Mouse (Mus musculus): ENCODE data around the gene Bin2. TPM values are rescaled to one million over a fixed set of nuclear protein-coding genes. Genes with fewer than 3 reads are reported as not detected.

Bin2 gene
- total and polyA plus RNA-seq, 2 experiments from 2014 or later = 0.42 to 0.68 TPM

DNA sequence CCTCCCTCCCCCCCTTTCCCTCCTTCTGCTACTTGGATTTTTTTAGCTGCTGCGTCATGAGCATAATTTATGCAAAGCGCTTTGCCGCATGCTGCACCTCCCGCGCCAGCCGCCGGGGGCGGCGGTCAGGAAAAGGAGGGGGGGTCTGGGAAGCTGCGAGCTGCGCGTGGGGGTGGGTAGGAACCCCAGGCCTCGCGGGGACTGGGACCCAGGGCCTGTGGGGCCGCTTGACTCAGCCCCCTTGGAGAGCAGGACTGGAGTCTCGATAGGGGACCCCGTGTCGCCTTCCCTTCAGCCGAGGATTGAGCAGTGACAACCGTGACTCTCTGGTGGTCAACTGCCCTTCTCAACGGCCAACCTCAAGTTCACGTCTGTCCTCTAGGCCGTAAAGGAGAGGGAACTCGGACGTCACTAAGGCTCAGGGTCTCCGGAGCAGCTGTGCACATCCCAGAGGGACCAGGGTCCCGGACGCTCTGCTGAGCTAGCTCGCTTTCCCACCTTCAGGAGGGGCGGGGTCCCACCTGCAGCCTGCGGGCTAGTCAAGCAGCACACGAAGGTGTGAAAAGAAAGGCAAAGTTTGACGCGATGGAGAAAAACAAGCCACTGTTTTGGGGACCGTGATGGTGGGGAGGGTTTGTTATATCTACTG is 69.2 kb downstream of the Bin2 start:
- Histone ChIP-seq H3K36me3 (replicated peaks; ENCODE audit: control insufficient read depth, insufficient read depth, low read length) (no peaks in the 10 kb centered on the region), H3K4me3 (ENCODE audit: low read depth, low read length) (peak overlapping the region; percentile 99), H3K4me1 (ENCODE audit: control insufficient read depth, insufficient read depth) (peaks cover 9% of the 10 kb centered on the region), H3K4me2 (ENCODE audit: low read depth, low read length) (peak overlapping the region; percentile 89), H3K27me3 (ENCODE audit: control insufficient read depth, insufficient read depth, low read length) (no peaks in the 10 kb centered on the region), H3K27ac (ENCODE audit: low read depth) (peak overlapping the region; percentile 91), H3K9ac (replicated peaks; ENCODE audit: low read depth, low read length) (peak overlapping the region; percentile 98), H3K9me3 (replicated peaks; ENCODE audit: control insufficient read depth, low read length) (no peaks in the 10 kb centered on the region)
- DNase-seq (ENCODE audit: low spot score) = peak; percentile 92
- ATAC-seq (ENCODE audit: insufficient read depth, low read depth) = peak; percentile 80
- TF ChIP-seq EP300 (IDR thresholded peaks at IDR 0.05; ENCODE audit: low read depth) (no peak), CTCF (IDR thresholded peaks at IDR 0.05; ENCODE audit: low read depth) (peak; percentile 56)
- WGBS = 1% methylated on average over 35 of the region's 35 CpGs

DNA sequence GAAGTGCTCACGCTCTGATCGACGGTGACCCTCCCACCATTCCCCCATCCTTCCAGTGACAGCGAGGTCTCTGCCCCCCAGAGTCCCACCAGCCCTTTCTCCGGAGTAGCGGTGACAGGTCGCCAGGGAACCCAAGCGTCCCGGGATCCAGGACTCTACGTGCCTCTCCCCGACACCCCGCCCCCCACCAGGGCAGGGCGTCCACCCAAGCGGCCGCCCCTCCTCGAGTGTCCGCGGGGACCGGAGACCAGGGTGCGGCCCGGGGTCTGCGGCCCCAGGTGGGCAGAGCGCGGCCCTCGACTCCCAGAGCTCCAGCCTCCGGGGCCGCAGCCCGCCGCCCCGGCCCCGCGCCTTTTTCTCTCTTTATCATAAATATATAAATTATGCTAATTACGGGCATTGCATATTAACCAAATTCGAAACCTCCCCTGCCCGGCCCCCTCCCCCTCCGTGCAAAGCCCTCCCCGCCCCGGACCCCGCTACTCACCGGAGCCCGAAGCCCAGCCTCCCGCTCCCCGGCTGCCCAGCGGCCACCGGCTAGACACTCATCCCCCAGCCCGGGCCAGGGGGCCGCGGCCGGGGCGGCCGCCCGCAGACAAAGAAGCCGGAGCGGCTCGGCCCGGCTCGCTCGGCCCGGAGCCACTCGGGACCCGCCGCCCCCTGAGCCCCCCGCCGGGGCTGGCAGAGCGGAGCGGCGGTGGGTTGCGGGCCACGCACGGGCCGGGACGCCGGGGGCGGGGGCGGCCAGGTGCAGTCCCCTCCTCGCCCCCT is 69.9 kb downstream of the Bin2 start, which contains the start of gene Pou6f1:
TSS of gene Pou6f1 (minus strand) at position 709 of the 771 bp plus-strand sequence.
- no peaks in the 10 kb centered on the region for H3K36me3 ChIP-seq (replicated peaks; ENCODE audit: control insufficient read depth, insufficient read depth, low read length)
- H3K27ac ChIP-seq (ENCODE audit: low read depth) = peak within 1 kb of the TSS; percentile 91
- no peaks in the 10 kb centered on the region for H3K9me3 ChIP-seq (replicated peaks; ENCODE audit: control insufficient read depth, low read length)
- H3K27me3 ChIP-seq (ENCODE audit: control insufficient read depth, insufficient read depth, low read length) = no peaks in the 10 kb centered on the region
- WGBS = 1% methylated on average over 70 of the region's 76 CpGs
- TF ChIP-seq CTCF (IDR thresholded peaks at IDR 0.05; ENCODE audit: low read depth) = no peak
- no peak for TF ChIP-seq EP300 (IDR thresholded peaks at IDR 0.05; ENCODE audit: low read depth)
- peak within 1 kb of the TSS; percentile 98 for H3K9ac ChIP-seq (replicated peaks; ENCODE audit: low read depth, low read length)
- DNase-seq (ENCODE audit: low spot score) = no peak
- peak; percentile 66 for ATAC-seq (ENCODE audit: insufficient read depth, low read depth)
- peak within 1 kb of the TSS; percentile 89 for H3K4me2 ChIP-seq (ENCODE audit: low read depth, low read length)
- H3K4me3 ChIP-seq (ENCODE audit: low read depth, low read length) = peak within 1 kb of the TSS; percentile 99
- peaks cover 9% of the 10 kb centered on the region for H3K4me1 ChIP-seq (ENCODE audit: control insufficient read depth, insufficient read depth)

GRCm38 (mm10) chr15:100598883-100599275 is 70.5 kb downstream of the Bin2 start:
- DNase-seq (ENCODE audit: low spot score) (peak; percentile 77), ATAC-seq (ENCODE audit: insufficient read depth, low read depth) (peak; percentile 45; the same call in 1 of the 2 replicates)
- peak overlapping the region; percentile 91 for H3K27ac ChIP-seq (ENCODE audit: low read depth)
- H3K9me3 ChIP-seq (replicated peaks; ENCODE audit: control insufficient read depth, low read length) = no peaks in the 10 kb centered on the region
- peaks cover 9% of the 10 kb centered on the region for H3K4me1 ChIP-seq (ENCODE audit: control insufficient read depth, insufficient read depth)
- no peaks in the 10 kb centered on the region for H3K36me3 ChIP-seq (replicated peaks; ENCODE audit: control insufficient read depth, insufficient read depth, low read length)
- peak overlapping the region; percentile 98 for H3K9ac ChIP-seq (replicated peaks; ENCODE audit: low read depth, low read length)
- WGBS = under 1% methylated on average over 12 of the region's 12 CpGs
- no peaks in the 10 kb centered on the region for H3K27me3 ChIP-seq (ENCODE audit: control insufficient read depth, insufficient read depth, low read length)
- TF ChIP-seq CTCF (IDR thresholded peaks at IDR 0.05; ENCODE audit: low read depth) (no peak), EP300 (IDR thresholded peaks at IDR 0.05; ENCODE audit: low read depth) (no peak)
- peak overlapping the region; percentile 99 for H3K4me3 ChIP-seq (ENCODE audit: low read depth, low read length)
- H3K4me2 ChIP-seq (ENCODE audit: low read depth, low read length) = peak overlapping the region; percentile 89

DNA sequence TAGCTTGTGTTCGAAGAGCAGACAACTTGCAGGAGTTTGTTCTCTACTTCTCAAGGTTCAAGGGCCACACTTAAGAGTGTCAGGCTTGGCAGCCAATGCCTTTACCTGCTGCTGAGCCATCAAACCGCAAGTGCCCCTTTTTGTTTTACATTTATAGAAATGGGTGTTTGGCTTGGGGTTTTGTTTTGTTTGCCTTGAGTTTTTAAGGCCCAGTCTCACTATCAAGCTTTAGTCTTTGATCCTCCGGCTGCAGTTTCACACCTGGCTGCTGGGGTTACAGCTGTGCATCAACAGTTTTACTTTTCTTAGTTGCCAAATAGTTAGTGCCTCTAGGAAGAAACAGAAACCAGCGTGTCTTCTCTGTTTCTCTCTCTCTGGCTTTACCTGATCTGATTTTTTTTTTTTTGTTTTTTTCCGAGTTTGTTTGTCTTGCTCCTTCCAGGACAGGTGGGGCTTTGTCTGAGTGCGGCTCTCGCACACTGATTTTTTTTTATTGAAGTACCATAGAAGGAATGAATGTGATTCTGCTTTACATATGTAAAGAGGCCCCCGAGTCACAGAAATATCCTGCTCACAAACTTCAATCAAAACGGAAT is 71.0 kb downstream of the Bin2 start:
- Histone ChIP-seq H3K36me3 (replicated peaks; ENCODE audit: control insufficient read depth, insufficient read depth, low read length) (no peaks in the 10 kb centered on the region), H3K27ac (ENCODE audit: low read depth) (peak overlapping the region; percentile 91), H3K4me3 (ENCODE audit: low read depth, low read length) (peak overlapping the region; percentile 99), H3K4me1 (ENCODE audit: control insufficient read depth, insufficient read depth) (peaks cover 9% of the 10 kb centered on the region), H3K9ac (replicated peaks; ENCODE audit: low read depth, low read length) (peak overlapping the region; percentile 98; the same call in 1 of the 2 replicates), H3K27me3 (ENCODE audit: control insufficient read depth, insufficient read depth, low read length) (no peaks in the 10 kb centered on the region), H3K9me3 (replicated peaks; ENCODE audit: control insufficient read depth, low read length) (no peaks in the 10 kb centered on the region), H3K4me2 (ENCODE audit: low read depth, low read length) (peak overlapping the region; percentile 89)
- TF ChIP-seq EP300 (IDR thresholded peaks at IDR 0.05; ENCODE audit: low read depth) = no peak
- no peak for TF ChIP-seq CTCF (IDR thresholded peaks at IDR 0.05; ENCODE audit: low read depth)
- ATAC-seq (ENCODE audit: insufficient read depth, low read depth) = no peak
- WGBS = 31% methylated on average over 9 of the region's 9 CpGs
- DNase-seq (ENCODE audit: low spot score) = no peak

DNA sequence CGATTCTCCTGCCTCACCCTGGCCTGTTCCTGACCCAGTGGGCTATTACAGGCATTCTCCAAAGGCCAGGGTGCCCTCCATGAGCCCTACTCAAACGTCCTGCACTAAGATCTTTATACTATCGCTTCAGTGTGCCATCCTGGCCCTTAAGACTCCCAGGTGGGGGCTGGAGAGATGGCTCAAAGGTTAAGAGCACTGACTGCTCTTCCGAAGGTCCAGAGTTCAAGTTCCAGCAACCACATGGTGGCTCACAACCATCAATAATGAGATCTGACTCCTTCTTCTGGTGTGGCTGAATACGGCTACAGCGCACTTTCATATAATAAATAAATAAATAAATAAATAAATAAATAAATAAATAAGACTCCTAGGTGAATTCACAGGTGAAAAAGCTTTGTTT is 76.5 kb downstream of the Bin2 start:
- WGBS = 79% methylated on average over 6 of the region's 6 CpGs
- Histone ChIP-seq H3K4me1 (ENCODE audit: control insufficient read depth, insufficient read depth) (no peaks in the 10 kb centered on the region), H3K9ac (replicated peaks; ENCODE audit: low read depth, low read length) (no peak overlapping the region), H3K36me3 (replicated peaks; ENCODE audit: control insufficient read depth, insufficient read depth, low read length) (peaks cover 16% of the 10 kb centered on the region; the same call in 1 of the 2 replicates), H3K4me3 (ENCODE audit: low read depth, low read length) (no peak overlapping the region), H3K9me3 (replicated peaks; ENCODE audit: control insufficient read depth, low read length) (no peaks in the 10 kb centered on the region), H3K27me3 (ENCODE audit: control insufficient read depth, insufficient read depth, low read length) (no peaks in the 10 kb centered on the region), H3K4me2 (ENCODE audit: low read depth, low read length) (no peak overlapping the region), H3K27ac (ENCODE audit: low read depth) (no peak overlapping the region)
- TF ChIP-seq EP300 (IDR thresholded peaks at IDR 0.05; ENCODE audit: low read depth) = no peak
- TF ChIP-seq CTCF (IDR thresholded peaks at IDR 0.05; ENCODE audit: low read depth) = no peak
- no peak for DNase-seq (ENCODE audit: low spot score)
- no peak for ATAC-seq (ENCODE audit: insufficient read depth, low read depth)

Small RNAs within 50 kb of the gene (microRNA-seq; reads per million reads assigned to microRNA genes)
- gene Mir6961 = not detected

Other genes starting within 250 kb of the Bin2 start
- not detected in 2 replicates for gene Gm5475, start 247.4 kb downstream of the Bin2 start, total RNA-seq (2014; rRNA removed; ENCODE audit: low replicate concordance)
- gene Gm5475, start 247.4 kb downstream of the Bin2 start, polyA plus RNA-seq (2015; fragmentation: Nextera tagmentation; extraction: Ambion mirVana) = 0.04 TPM in 1 of 2 replicates, not detected in the other
- 18.0 and 66.7 TPM in 2 replicates for gene Slc11a2, start 244.5 kb downstream of the Bin2 start, total RNA-seq (2014; rRNA removed; ENCODE audit: low replicate concordance)
- gene Slc11a2, start 244.5 kb downstream of the Bin2 start, polyA plus RNA-seq (2015; fragmentation: Nextera tagmentation; extraction: Ambion mirVana) = 12.0 and 13.9 TPM in 2 replicates
- 18.5 and 25.5 TPM in 2 replicates for gene Letmd1, start 200.5 kb downstream of the Bin2 start, total RNA-seq (2014; rRNA removed; ENCODE audit: low replicate concordance)
- 7.5 and 7.6 TPM in 2 replicates for gene Letmd1, start 200.5 kb downstream of the Bin2 start, polyA plus RNA-seq (2015; fragmentation: Nextera tagmentation; extraction: Ambion mirVana)
- gene Csrnp2, start 174.1 kb downstream of the Bin2 start, total RNA-seq (2014; rRNA removed; ENCODE audit: low replicate concordance) = 5.1 and 6.0 TPM in 2 replicates
- 4.6 and 5.0 TPM in 2 replicates for gene Csrnp2, start 174.1 kb downstream of the Bin2 start, polyA plus RNA-seq (2015; fragmentation: Nextera tagmentation; extraction: Ambion mirVana)
- gene Tfcp2, start 117.5 kb downstream of the Bin2 start, total RNA-seq (2014; rRNA removed; ENCODE audit: low replicate concordance) = 9.9 and 11.0 TPM in 2 replicates
- 11.2 and 13.9 TPM in 2 replicates for gene Tfcp2, start 117.5 kb downstream of the Bin2 start, polyA plus RNA-seq (2015; fragmentation: Nextera tagmentation; extraction: Ambion mirVana)
- gene Pou6f1, start 69.6 kb downstream of the Bin2 start, total RNA-seq (2014; rRNA removed; ENCODE audit: low replicate concordance) = 6.0 and 18.8 TPM in 2 replicates
- gene Pou6f1, start 69.6 kb downstream of the Bin2 start, polyA plus RNA-seq (2015; fragmentation: Nextera tagmentation; extraction: Ambion mirVana) = 3.2 and 5.2 TPM in 2 replicates
- gene Dazap2, start 54.2 kb downstream of the Bin2 start, total RNA-seq (2014; rRNA removed; ENCODE audit: low replicate concordance) = 234 and 284 TPM in 2 replicates
- gene Dazap2, start 54.2 kb downstream of the Bin2 start, polyA plus RNA-seq (2015; fragmentation: Nextera tagmentation; extraction: Ambion mirVana) = 213 and 214 TPM in 2 replicates
- gene Smagp, start 32.6 kb downstream of the Bin2 start, total RNA-seq (2014; rRNA removed; ENCODE audit: low replicate concordance) = 20.5 and 27.6 TPM in 2 replicates
- 15.9 and 19.0 TPM in 2 replicates for gene Smagp, start 32.6 kb downstream of the Bin2 start, polyA plus RNA-seq (2015; fragmentation: Nextera tagmentation; extraction: Ambion mirVana)
- gene Cela1, start 18.4 kb upstream of the Bin2 start, total RNA-seq (2014; rRNA removed; ENCODE audit: low replicate concordance) = 0.85 TPM in 1 of 2 replicates, not detected in the other
- gene Cela1, start 18.4 kb upstream of the Bin2 start, polyA plus RNA-seq (2015; fragmentation: Nextera tagmentation; extraction: Ambion mirVana) = 1.6 and 1.8 TPM in 2 replicates
- gene Galnt6, start 59.8 kb upstream of the Bin2 start, total RNA-seq (2014; rRNA removed; ENCODE audit: low replicate concordance) = 0.92 and 2.1 TPM in 2 replicates
- 0.43 and 0.46 TPM in 2 replicates for gene Galnt6, start 59.8 kb upstream of the Bin2 start, polyA plus RNA-seq (2015; fragmentation: Nextera tagmentation; extraction: Ambion mirVana)
- gene Slc4a8, start 92.2 kb upstream of the Bin2 start, total RNA-seq (2014; rRNA removed; ENCODE audit: low replicate concordance) = 0.19 and 0.50 TPM in 2 replicates
- gene Slc4a8, start 92.2 kb upstream of the Bin2 start, polyA plus RNA-seq (2015; fragmentation: Nextera tagmentation; extraction: Ambion mirVana) = 0.38 and 0.81 TPM in 2 replicates
- not detected in 2 replicates for gene Scn8a, start 200.3 kb upstream of the Bin2 start, total RNA-seq (2014; rRNA removed; ENCODE audit: low replicate concordance)
- gene Scn8a, start 200.3 kb upstream of the Bin2 start, polyA plus RNA-seq (2015; fragmentation: Nextera tagmentation; extraction: Ambion mirVana) = 0.11 and 0.16 TPM in 2 replicates